Mouse (Mus musculus): Measurements from ENCODE around the gene Slfnl1. TPM values are rescaled to one million over a fixed set of nuclear protein-coding genes. Genes with fewer than 3 reads are reported as not detected.

Slfnl1 gene
- polyA plus RNA-seq, 1 experiment from 2014 or later, result 0.12 TPM

- H3K36me3 ChIP-seq (ENCODE audit: control insufficient read depth, insufficient read depth, low read length), result no peaks in the 10 kb centered on the region
- ATAC-seq (ENCODE audit: low FRiP score), result peak; percentile 98
- peak within 1 kb of the TSS; percentile 82 for H3K27ac ChIP-seq (ENCODE audit: low read depth, low read length)
- peak; percentile 96 for DNase-seq (ENCODE audit: low spot score)
- peak within 1 kb of the TSS; percentile 81 for H3K4me2 ChIP-seq (replicated peaks; ENCODE audit: low read depth, low read length)
- H3K4me3 ChIP-seq (ENCODE audit: low read depth, low read length), result peak within 1 kb of the TSS; percentile 68
- no peaks in the 10 kb centered on the region for H3K9me3 ChIP-seq (ENCODE audit: control insufficient read depth, low read length)
- H3K9ac ChIP-seq (ENCODE audit: low read depth, low read length), result peak within 1 kb of the TSS; percentile 95
- H3K4me1 ChIP-seq (replicated peaks; ENCODE audit: control insufficient read depth, insufficient read depth, low read length), result 0 out of 2 replicates have a peak, but pooled peaks cover 6% of the 10 kb centered on the region
- no peaks in the 10 kb centered on the region for H3K27me3 ChIP-seq (ENCODE audit: control insufficient read depth, insufficient read depth, low read length)
- under 1% methylated on average over 90 of the region's 97 CpGs for WGBS
These were observed 37.7 kb downstream of the Slfnl1 start, which contains the start of gene Ctps for GRCm38 (mm10) chr4:120569486-120570437. Gene Ctps (minus strand): TSS chr4:120570276.

DNA sequence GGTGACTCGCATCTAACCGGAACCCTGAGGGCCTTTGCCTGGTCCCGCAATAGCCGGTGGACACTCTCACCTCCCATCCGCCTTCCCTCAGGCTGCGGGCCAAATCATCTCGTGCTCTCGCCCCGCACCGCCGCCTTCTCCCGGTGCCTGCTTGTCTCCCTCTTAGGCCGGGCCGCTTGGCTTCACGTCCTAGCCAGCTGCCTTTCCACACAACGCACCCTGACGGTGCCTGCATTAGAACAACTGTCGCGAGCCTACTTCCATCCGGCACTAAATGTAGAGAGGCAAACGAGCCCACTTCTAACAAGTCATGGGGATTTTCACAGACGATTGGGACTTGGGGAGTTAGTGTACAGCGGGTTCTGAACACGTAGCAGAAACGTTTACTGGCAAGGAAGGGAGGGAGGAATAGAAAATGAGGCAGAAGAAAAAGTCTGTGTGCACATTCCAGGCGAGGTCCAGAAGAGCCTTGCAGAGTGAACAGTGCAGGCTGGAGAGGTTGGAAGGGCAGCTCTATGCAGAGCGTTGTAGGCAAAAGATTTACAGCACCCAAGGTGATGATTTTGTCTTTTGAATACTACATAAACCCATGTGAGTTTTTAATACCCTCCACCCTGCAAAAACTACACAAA is 38.5 kb downstream of the Slfnl1 start:
- Histone ChIP-seq H3K9me3 (ENCODE audit: control insufficient read depth, low read length) (no peaks in the 10 kb centered on the region), H3K4me1 (replicated peaks; ENCODE audit: control insufficient read depth, insufficient read depth, low read length) (0 out of 2 replicates have a peak, but pooled peaks cover 6% of the 10 kb centered on the region), H3K9ac (ENCODE audit: low read depth, low read length) (peak overlapping the region; percentile 95), H3K36me3 (ENCODE audit: control insufficient read depth, insufficient read depth, low read length) (no peaks in the 10 kb centered on the region), H3K27me3 (ENCODE audit: control insufficient read depth, insufficient read depth, low read length) (no peaks in the 10 kb centered on the region), H3K27ac (ENCODE audit: low read depth, low read length) (peak overlapping the region; percentile 82), H3K4me3 (ENCODE audit: low read depth, low read length) (peak overlapping the region; percentile 68), H3K4me2 (replicated peaks; ENCODE audit: low read depth, low read length) (peak overlapping the region; percentile 81)
- WGBS, result 2% methylated on average over 27 of the region's 27 CpGs
- DNase-seq (ENCODE audit: low spot score), result no peak
- ATAC-seq (ENCODE audit: low FRiP score), result peak; percentile 70

DNA sequence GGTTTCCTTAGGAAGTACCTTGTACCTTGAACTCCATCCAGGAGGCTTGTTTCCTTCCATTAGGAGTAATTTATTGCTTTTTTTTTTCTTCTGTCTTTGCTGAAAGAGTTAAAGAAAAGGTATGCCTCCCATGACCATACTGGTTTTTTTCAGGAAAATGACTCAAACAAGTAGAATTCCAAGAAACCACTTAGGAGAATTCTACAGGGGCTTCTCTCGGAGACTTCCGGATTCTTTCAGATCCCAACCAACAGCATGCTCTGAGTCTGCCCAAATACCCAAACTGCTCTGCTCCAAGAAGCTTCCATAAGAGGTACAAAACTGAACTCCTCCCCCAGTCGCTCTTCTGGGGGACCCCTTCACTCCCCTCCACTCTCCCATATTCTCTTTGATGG is 39.0 kb downstream of the Slfnl1 start:
- H3K36me3 ChIP-seq (ENCODE audit: control insufficient read depth, insufficient read depth, low read length), result no peaks in the 10 kb centered on the region
- ATAC-seq (ENCODE audit: low FRiP score) (no peak), DNase-seq (ENCODE audit: low spot score) (no peak)
- H3K4me1 ChIP-seq (replicated peaks; ENCODE audit: control insufficient read depth, insufficient read depth, low read length), result 0 out of 2 replicates have a peak, but pooled peaks cover 6% of the 10 kb centered on the region
- no peak overlapping the region for H3K27ac ChIP-seq (ENCODE audit: low read depth, low read length)
- no peaks in the 10 kb centered on the region for H3K9me3 ChIP-seq (ENCODE audit: control insufficient read depth, low read length)
- no peaks in the 10 kb centered on the region for H3K27me3 ChIP-seq (ENCODE audit: control insufficient read depth, insufficient read depth, low read length)
- 76% methylated on average over 3 of the region's 3 CpGs for WGBS
- H3K4me2 ChIP-seq (replicated peaks; ENCODE audit: low read depth, low read length), result peak overlapping the region; percentile 81
- H3K9ac ChIP-seq (ENCODE audit: low read depth, low read length), result peak overlapping the region; percentile 95; the same call in 1 of the 2 replicates
- H3K4me3 ChIP-seq (ENCODE audit: low read depth, low read length), result no peak overlapping the region

DNA sequence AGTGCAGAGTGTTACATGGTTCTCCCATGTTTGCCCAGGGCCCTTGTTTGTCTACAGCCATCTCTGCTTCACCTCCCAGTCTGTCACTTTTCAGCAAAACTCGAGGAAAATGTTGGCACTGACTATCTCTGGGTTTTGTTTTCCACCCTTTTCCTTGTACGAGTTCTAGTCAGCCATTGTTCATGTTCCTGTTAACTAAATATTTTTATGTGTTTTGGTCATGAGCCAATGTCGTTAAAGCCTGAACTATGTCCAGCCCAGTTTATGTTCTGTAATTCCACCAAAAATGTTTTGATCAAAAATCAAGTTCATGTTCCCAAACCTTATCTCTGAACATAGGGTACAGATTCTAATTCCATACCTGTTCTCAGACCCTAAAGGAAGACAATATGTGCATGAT is 39.7 kb downstream of the Slfnl1 start:
- Histone ChIP-seq H3K4me1 (replicated peaks; ENCODE audit: control insufficient read depth, insufficient read depth, low read length) (0 out of 2 replicates have a peak, but pooled peaks cover 6% of the 10 kb centered on the region), H3K36me3 (ENCODE audit: control insufficient read depth, insufficient read depth, low read length) (no peaks in the 10 kb centered on the region), H3K27ac (ENCODE audit: low read depth, low read length) (no peak overlapping the region), H3K4me2 (replicated peaks; ENCODE audit: low read depth, low read length) (no peak overlapping the region), H3K9ac (ENCODE audit: low read depth, low read length) (no peak overlapping the region), H3K9me3 (ENCODE audit: control insufficient read depth, low read length) (no peaks in the 10 kb centered on the region), H3K4me3 (ENCODE audit: low read depth, low read length) (no peak overlapping the region), H3K27me3 (ENCODE audit: control insufficient read depth, insufficient read depth, low read length) (no peaks in the 10 kb centered on the region)
- WGBS, result 74% methylated on average over 3 of the region's 3 CpGs
- DNase-seq (ENCODE audit: low spot score) (no peak), ATAC-seq (ENCODE audit: low FRiP score) (no peak)

DNA sequence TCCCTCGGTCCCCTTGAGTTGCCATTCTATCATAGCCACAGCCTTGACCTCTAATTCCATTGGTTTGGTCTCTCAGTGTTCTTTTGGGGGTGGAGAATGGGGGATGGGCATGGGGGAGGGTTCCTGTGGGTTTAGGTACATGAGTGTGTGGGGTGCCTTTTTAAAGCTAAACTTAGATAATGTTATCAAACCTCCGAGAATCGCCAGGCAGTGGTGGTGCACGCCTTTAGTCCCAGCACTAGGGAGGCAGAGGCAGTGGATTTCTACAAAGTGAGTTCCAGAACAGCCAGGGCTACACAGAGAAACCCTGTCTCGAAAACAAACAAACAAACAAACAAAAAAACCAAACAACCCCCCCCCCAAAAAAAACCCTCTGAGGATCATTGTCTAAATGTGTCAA is 48.9 kb downstream of the Slfnl1 start:
- H3K9ac ChIP-seq (ENCODE audit: low read depth, low read length), result no peak overlapping the region
- no peaks in the 10 kb centered on the region for H3K9me3 ChIP-seq (ENCODE audit: control insufficient read depth, low read length)
- WGBS, result 83% methylated on average over 5 of the region's 5 CpGs
- no peaks in the 10 kb centered on the region for H3K27me3 ChIP-seq (ENCODE audit: control insufficient read depth, insufficient read depth, low read length)
- ATAC-seq (ENCODE audit: low FRiP score) (no peak), DNase-seq (ENCODE audit: low spot score) (no peak)
- H3K27ac ChIP-seq (ENCODE audit: low read depth, low read length), result no peak overlapping the region
- no peak overlapping the region for H3K4me2 ChIP-seq (replicated peaks; ENCODE audit: low read depth, low read length)
- no peaks in the 10 kb centered on the region for H3K36me3 ChIP-seq (ENCODE audit: control insufficient read depth, insufficient read depth, low read length)
- 0 out of 2 replicates have a peak, but pooled peaks cover 2% of the 10 kb centered on the region for H3K4me1 ChIP-seq (replicated peaks; ENCODE audit: control insufficient read depth, insufficient read depth, low read length)
- H3K4me3 ChIP-seq (ENCODE audit: low read depth, low read length), result no peak overlapping the region

DNA sequence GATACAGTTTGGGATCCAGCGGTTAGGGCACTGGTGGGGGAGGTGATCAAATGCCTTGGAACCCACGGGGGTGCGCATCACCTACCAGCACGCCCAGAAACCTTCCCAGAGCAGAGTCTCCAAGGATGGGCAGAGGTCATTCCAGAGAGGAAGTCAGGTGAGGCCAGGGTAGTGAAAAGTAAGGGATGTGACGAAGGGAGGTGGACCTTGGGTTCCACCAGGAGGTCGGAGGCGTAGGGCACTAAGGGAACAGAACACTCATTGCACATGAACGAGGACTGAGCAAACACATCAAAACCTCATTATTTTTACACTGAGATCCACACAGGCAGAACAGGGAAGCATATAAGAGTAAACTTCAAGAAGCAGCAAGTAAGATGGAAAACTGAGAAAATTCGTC is 49.7 kb downstream of the Slfnl1 start:
- H3K36me3 ChIP-seq (ENCODE audit: control insufficient read depth, insufficient read depth, low read length), result no peaks in the 10 kb centered on the region
- H3K9me3 ChIP-seq (ENCODE audit: control insufficient read depth, low read length), result no peaks in the 10 kb centered on the region
- H3K4me3 ChIP-seq (ENCODE audit: low read depth, low read length), result no peak overlapping the region
- H3K4me2 ChIP-seq (replicated peaks; ENCODE audit: low read depth, low read length), result no peak overlapping the region
- H3K4me1 ChIP-seq (replicated peaks; ENCODE audit: control insufficient read depth, insufficient read depth, low read length), result 0 out of 2 replicates have a peak, but pooled peaks cover 2% of the 10 kb centered on the region
- H3K27ac ChIP-seq (ENCODE audit: low read depth, low read length), result no peak overlapping the region
- no peak for DNase-seq (ENCODE audit: low spot score)
- 81% methylated on average over 9 of the region's 9 CpGs for WGBS
- no peaks in the 10 kb centered on the region for H3K27me3 ChIP-seq (ENCODE audit: control insufficient read depth, insufficient read depth, low read length)
- ATAC-seq (ENCODE audit: low FRiP score), result no peak
- no peak overlapping the region for H3K9ac ChIP-seq (ENCODE audit: low read depth, low read length)

Other genes starting within 250 kb of the Slfnl1 start
- 0.20 and 0.39 TPM in 2 replicates for gene Foxo6, start 244.9 kb upstream of the Slfnl1 start, polyA plus RNA-seq (2014; fragmentation: Nextera tagmentation; extraction: Ambion mirVana)
- 47.3 and 53.5 TPM in 2 replicates for gene Scmh1, start 127.0 kb upstream of the Slfnl1 start, polyA plus RNA-seq (2014; fragmentation: Nextera tagmentation; extraction: Ambion mirVana)
- gene Ctps, start 38.0 kb downstream of the Slfnl1 start, polyA plus RNA-seq (2014; fragmentation: Nextera tagmentation; extraction: Ambion mirVana), result 118 and 138 TPM in 2 replicates
- not detected in 2 replicates for gene Gm8439, start 56.5 kb downstream of the Slfnl1 start, polyA plus RNA-seq (2014; fragmentation: Nextera tagmentation; extraction: Ambion mirVana)
- 6.9 and 7.8 TPM in 2 replicates for gene Cited4, start 134.3 kb downstream of the Slfnl1 start, polyA plus RNA-seq (2014; fragmentation: Nextera tagmentation; extraction: Ambion mirVana)
- gene Kcnq4, start 216.4 kb downstream of the Slfnl1 start, polyA plus RNA-seq (2014; fragmentation: Nextera tagmentation; extraction: Ambion mirVana), result 2.4 and 3.7 TPM in 2 replicates